Mouse (Mus musculus) limb, embryonic 11.5 days (tissue): ENCODE measurements around the gene Tgfb1. TPM values are rescaled to one million over a fixed set of nuclear protein-coding genes. Genes with fewer than 3 reads are reported as not detected.
A peak's percentile ranks its signal among the peaks of the same experiment; 100 is the strongest.

Experiments used
- ATAC-seq: fragments of 200-750 bp; cut with Nextera tagmentation; 2 replicates; pipeline ENCODE4 v1.8.0; 2017; ENCODE audit warnings: low read depth; ENCODE audit not compliant: insufficient number of reproducible peaks, low FRiP score, low TSS enrichment
- DNase-seq: peaks from one replicate; pipeline ENCODE4 v3.0.0-alpha.2; 2015; ENCODE audit warnings: low spot score
- H3K27ac ChIP-seq: fragments of 300-500 bp; sonication (generic); replicated peaks from 2 replicates; pipeline ENCODE4 v1.5.1; 2014; ENCODE audit warnings: low read depth, mild to moderate bottlenecking, low read length
- H3K27me3 ChIP-seq: fragments of 300-500 bp; sonication (generic); 2 replicates; pipeline ENCODE4 v1.6.1; 2014; ENCODE audit warnings: mild to moderate bottlenecking, low read length, mixed read lengths; ENCODE audit not compliant: control insufficient read depth, insufficient read depth
- H3K36me3 ChIP-seq: fragments of 300-500 bp; sonication (generic); 2 replicates; pipeline ENCODE4 v1.6.1; 2014; ENCODE audit warnings: mild to moderate bottlenecking, low read length, moderate library complexity, mixed read lengths; ENCODE audit not compliant: control insufficient read depth, insufficient read depth
- H3K4me1 ChIP-seq: fragments of 300-500 bp; sonication (generic); 2 replicates; pipeline ENCODE4 v1.6.1; 2014; ENCODE audit warnings: low read length, mixed read lengths; ENCODE audit not compliant: control insufficient read depth, insufficient read depth
- H3K4me2 ChIP-seq: fragments of 300-500 bp; sonication (generic); 2 replicates; pipeline ENCODE4 v1.6.1; 2014; ENCODE audit warnings: low read depth, mild to moderate bottlenecking, moderate library complexity; ENCODE audit not compliant: severe bottlenecking
- H3K4me3 ChIP-seq: fragments of 300-500 bp; sonication (generic); 2 replicates; pipeline ENCODE4 v1.5.1; 2014; ENCODE audit warnings: low read depth, low read length
- H3K9ac ChIP-seq: fragments of 300-500 bp; sonication (generic); 2 replicates; pipeline ENCODE4 v1.6.1; 2014; ENCODE audit warnings: mild to moderate bottlenecking, low read length
- H3K9me3 ChIP-seq: fragments of 300-500 bp; sonication (generic); 2 replicates; pipeline ENCODE4 v1.6.1; 2016; ENCODE audit warnings: low read length; ENCODE audit not compliant: control insufficient read depth
- WGBS: fragments of 180-500 bp; shearing (Covaris S2); extraction: QIAGEN DNeasy Blood & Tissue Kit; methylation state at CpG from one replicate; pipeline ENCODE4 v1.1.7; 2014; 5-methylcytosine and 5-hydroxymethylcytosine counted together
- polyA plus RNA-seq: library from polyadenylated mRNA; unstranded; fragments of >200 nt; fragmentation: Nextera tagmentation; extraction: Ambion mirVana; gene quantifications from 2 replicates; pipeline ENCODE4 v1.2.1, GENCODE M21; 2014

The Tgfb1 gene
- polyA plus RNA-seq, 1 experiment from 2014 or later, result 1.6 TPM

DNA sequence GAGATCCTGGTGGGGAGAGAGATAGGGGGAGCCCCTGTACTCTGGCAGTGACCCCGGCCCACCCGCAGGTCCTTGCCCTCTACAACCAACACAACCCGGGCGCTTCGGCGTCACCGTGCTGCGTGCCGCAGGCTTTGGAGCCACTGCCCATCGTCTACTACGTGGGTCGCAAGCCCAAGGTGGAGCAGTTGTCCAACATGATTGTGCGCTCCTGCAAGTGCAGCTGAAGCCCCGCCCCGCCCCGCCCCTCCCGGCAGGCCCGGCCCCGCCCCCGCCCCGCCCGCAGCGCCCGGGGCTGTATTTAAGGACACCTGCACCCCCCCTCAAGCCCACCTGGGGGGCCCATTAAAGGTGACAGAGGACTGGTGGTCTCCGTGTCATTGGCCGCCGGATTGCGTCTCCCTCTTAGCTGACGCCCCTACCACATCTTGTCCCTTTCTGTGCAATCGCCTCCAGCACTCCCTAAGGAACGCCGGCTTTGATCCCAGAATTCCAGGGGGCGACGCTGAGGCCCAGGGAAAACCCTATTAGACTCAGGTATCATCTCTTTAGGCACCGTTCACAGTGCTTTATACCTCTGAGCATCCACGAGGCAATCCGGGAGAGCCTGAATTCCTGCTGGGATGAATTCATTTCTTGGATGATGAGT, 18.0 kb downstream of the Tgfb1 start:
- WGBS, result 3% methylated on average over 32 of the region's 37 CpGs
- no peak overlapping the region for H3K9ac ChIP-seq

DNA sequence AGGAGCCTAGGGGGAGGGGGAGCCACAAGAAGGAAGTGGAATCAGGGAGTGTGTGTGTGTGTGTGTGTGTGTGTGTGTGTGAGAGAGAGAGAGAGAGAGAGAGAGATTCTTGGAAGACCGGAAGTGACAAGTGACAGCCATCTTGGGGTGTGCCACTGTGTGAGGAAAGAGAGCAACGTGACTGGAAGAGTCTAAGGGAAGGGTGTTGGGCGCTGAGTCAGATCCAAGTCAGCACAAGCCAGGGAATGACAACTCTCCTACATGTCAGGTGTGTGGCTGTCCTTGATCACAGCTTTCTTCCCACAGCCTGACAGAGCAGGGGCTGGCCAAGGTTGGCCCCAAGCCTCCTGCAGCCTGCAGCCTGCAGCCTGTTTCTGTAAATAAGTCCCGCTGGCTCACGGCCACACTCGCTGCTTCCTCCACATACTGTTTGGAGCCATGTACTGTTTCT, 19.0 kb downstream of the Tgfb1 start:
- Histone ChIP-seq H3K9ac (no peak overlapping the region), H3K4me1 (peaks cover 25% of the 10 kb centered on the region), H3K9me3 (0 out of 2 replicates have a peak, but pooled peaks cover 3% of the 10 kb centered on the region), H3K27me3 (no peaks in the 10 kb centered on the region), H3K27ac (no peak overlapping the region), H3K4me3 (no peak overlapping the region), H3K4me2 (no peak overlapping the region), H3K36me3 (no peaks in the 10 kb centered on the region)
- ATAC-seq (no peak), DNase-seq (no peak)
- 72% methylated on average over 6 of the region's 6 CpGs for WGBS

More for the DNA sequence above, 18.0 kb downstream of the Tgfb1 start:
- no peaks in the 10 kb centered on the region for H3K27me3 ChIP-seq
- H3K4me3 ChIP-seq, result peak overlapping the region; percentile 24
- 0 out of 2 replicates have a peak, but pooled peaks cover 3% of the 10 kb centered on the region for H3K9me3 ChIP-seq
- H3K36me3 ChIP-seq, result no peaks in the 10 kb centered on the region
- no peak overlapping the region for H3K27ac ChIP-seq
- peak overlapping the region; percentile 50 for H3K4me2 ChIP-seq
- H3K4me1 ChIP-seq, result peaks cover 15% of the 10 kb centered on the region
- DNase-seq (peak; percentile 48), ATAC-seq (no peak)

DNA sequence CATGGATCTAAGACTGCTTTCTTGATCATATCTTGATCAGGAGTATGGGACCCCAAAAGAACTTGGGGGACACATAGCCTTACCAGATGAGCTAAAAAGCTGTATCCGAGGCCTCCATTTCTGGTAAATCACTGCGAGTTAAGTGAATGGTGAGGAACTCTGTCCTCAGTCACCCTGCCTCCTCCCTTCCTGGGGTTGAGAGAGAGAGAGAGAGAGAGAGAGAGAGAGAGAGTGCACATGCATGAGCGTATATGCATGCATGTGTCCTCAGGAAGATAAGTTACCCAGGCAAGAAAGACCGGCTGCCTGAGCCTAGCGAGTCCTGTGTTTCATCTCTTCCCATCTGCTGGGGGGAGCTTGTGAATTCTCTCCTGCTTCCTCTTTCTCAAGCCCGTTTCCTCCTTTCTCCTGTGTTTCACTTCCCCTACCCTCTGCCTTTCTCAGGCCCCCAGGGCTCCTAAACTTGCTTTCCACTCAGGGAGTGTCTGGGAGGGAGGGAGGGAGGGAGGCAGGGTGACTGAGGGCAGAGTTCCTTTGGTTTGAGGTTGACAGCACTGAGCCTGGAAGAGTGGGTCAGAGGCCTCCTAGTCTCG, 19.9 kb downstream of the Tgfb1 start:
- Histone ChIP-seq H3K4me2 (no peak overlapping the region), H3K27ac (no peak overlapping the region), H3K27me3 (no peaks in the 10 kb centered on the region), H3K9me3 (0 out of 2 replicates have a peak, but pooled peaks cover 3% of the 10 kb centered on the region), H3K9ac (no peak overlapping the region), H3K36me3 (no peaks in the 10 kb centered on the region), H3K4me1 (peaks cover 33% of the 10 kb centered on the region), H3K4me3 (no peak overlapping the region)
- WGBS, result 59% methylated on average over 7 of the region's 7 CpGs
- no peak for DNase-seq
- ATAC-seq, result no peak

DNA sequence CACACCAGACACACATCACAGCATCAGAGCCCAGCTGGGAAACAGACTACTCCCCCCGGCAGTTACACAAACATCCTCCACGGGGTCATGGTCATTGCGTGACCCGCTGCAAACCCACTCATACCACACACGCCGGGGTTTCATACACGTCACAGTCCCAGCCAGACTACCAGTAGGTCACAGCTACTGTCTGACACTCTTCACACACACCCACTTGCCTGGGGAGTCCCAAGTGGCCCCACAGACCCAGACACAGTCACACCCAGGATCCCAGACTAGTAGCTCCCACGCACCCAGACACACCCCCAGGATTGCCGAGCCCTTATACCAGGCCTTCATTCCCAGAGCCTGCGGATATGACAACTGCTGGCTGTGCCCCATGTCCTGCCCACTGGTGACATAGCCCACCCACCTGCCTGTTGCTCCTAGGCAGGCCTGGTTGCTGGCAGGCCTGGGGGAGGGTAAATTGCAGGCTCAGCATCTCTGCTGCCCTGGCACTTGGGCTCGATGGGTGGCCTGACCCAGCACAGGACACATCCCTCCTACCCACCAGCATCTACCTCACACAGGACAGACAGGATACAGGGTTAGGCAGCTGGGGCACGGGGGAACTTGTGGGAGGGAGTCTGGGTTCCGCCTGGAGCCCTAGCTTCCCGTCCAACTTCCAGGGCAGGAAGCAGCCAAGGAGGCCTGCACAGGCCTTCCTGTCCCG, 20.9 kb downstream of the Tgfb1 start:
- Histone ChIP-seq H3K27ac (no peak overlapping the region; the same call in 1 of the 2 replicates), H3K36me3 (no peaks in the 10 kb centered on the region; the same call in 1 of the 2 replicates), H3K27me3 (no peaks in the 10 kb centered on the region), H3K4me2 (no peak overlapping the region), H3K4me1 (peaks cover 43% of the 10 kb centered on the region), H3K9me3 (no peaks in the 10 kb centered on the region), H3K4me3 (no peak overlapping the region), H3K9ac (peak overlapping the region; percentile 40; the same call in 1 of the 2 replicates)
- ATAC-seq (no peak), DNase-seq (no peak)
- WGBS, result 63% methylated on average over 15 of the region's 15 CpGs

DNA sequence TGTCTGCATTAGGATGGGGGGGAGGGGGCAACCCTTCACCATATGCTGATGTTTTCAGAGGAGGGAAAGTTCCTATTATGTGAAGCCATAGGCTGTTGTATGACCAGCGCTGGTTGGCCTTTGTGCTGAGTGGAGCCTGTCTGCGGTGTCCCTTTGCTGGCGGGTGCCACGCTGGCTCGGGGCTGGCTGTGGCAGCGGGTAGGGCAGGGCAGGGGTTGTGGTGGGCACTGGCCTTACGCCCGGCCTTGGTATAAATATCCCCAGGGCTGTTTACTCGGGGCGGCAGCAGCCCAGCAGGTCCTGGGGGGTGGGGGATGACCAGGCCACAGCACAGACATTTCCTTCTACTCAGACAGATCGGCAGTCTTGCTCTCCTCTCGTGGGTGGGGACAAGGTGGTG, 23.2 kb downstream of the Tgfb1 start:
- Histone ChIP-seq H3K4me1 (peaks cover 40% of the 10 kb centered on the region), H3K4me3 (no peak overlapping the region)
- ATAC-seq, result no peak

DNA sequence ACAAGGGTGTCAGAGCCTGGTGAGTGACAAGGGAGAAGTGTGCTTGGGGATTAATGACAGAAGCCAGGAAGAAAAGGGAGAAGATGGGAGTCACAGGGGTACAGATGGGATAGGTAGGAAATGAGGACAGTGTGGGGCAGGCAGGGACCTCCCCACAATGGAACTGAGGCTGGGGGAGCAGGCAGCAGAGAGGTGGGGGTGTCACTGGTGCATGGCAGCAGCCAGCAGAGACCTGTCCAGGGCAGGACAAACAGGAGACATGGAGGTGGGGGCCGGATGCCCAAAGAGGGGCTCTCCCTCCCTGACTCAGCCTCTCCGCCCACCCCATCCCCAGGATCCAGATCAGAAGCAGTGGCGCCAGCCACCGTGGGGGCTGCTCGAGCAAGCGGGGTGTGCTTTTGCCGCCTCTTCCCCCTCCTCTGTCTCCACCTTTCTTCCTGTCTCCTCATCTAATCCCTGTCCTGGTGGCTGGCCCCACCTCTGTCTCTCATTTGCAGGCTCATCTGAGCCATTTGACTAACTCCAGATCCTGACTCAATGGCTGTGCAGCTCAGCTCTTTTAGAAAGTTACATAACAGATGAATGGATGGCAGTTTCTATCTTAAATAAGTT, 23.8 kb downstream of the Tgfb1 start:
- H3K27ac ChIP-seq, result peak overlapping the region; percentile 42; the same call in 1 of the 2 replicates
- H3K27me3 ChIP-seq, result no peaks in the 10 kb centered on the region
- 0% methylated on average over 6 of the region's 7 CpGs for whole genome bisulfite sequencing
- H3K36me3 ChIP-seq, result peaks cover 16% of the 10 kb centered on the region
- ATAC-seq, result no peak
- peak overlapping the region; percentile 43 for H3K9ac ChIP-seq
- H3K4me3 ChIP-seq, result no peak overlapping the region
- no peaks in the 10 kb centered on the region for H3K9me3 ChIP-seq
- peak overlapping the region; percentile 28; the same call in 1 of the 2 replicates for H3K4me2 ChIP-seq
- no peak for DNase-seq
- H3K4me1 ChIP-seq, result peaks cover 40% of the 10 kb centered on the region

More for the DNA sequence above, 23.2 kb downstream of the Tgfb1 start:
- DNase-seq, result peak; percentile 37
- Histone ChIP-seq H3K36me3 (peaks cover 9% of the 10 kb centered on the region), H3K4me2 (peak overlapping the region; percentile 28), H3K9me3 (no peaks in the 10 kb centered on the region), H3K27me3 (no peaks in the 10 kb centered on the region), H3K9ac (peak overlapping the region; percentile 43), H3K27ac (0 out of 2 replicates have a peak overlapping the region, but pooled peaks have one; percentile 12)
- WGBS, result 19% methylated on average over 12 of the region's 12 CpGs

DNA sequence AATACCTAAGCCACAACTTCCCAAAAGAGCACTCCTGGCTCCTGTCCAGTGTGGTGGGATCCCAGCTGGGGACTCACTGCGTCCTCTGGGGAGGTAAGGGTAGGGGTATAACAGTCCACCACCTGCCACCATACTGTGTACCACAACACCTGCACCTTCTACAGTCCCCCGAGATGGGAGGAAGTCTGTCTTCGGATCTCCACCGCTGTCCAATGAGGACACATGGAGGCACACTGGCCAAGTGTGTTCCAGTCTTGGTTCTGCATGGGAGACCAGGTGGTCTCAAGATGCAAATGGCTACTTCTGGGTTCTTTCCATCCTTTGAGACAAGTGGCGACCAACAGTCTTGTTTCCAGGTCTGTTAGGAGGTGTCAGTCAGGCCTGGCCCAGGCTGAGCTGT, 24.4 kb downstream of the Tgfb1 start:
- 51% methylated on average over 5 of the region's 5 CpGs for WGBS
- Histone ChIP-seq H3K27ac (peak overlapping the region; percentile 77), H3K36me3 (peaks cover 20% of the 10 kb centered on the region), H3K9ac (no peak overlapping the region), H3K4me3 (no peak overlapping the region), H3K4me2 (no peak overlapping the region), H3K27me3 (no peaks in the 10 kb centered on the region), H3K4me1 (peaks cover 40% of the 10 kb centered on the region), H3K9me3 (no peaks in the 10 kb centered on the region)
- ATAC-seq (0 out of 2 replicates have a peak, but pooled peaks have one; percentile 13), DNase-seq (no peak)

DNA sequence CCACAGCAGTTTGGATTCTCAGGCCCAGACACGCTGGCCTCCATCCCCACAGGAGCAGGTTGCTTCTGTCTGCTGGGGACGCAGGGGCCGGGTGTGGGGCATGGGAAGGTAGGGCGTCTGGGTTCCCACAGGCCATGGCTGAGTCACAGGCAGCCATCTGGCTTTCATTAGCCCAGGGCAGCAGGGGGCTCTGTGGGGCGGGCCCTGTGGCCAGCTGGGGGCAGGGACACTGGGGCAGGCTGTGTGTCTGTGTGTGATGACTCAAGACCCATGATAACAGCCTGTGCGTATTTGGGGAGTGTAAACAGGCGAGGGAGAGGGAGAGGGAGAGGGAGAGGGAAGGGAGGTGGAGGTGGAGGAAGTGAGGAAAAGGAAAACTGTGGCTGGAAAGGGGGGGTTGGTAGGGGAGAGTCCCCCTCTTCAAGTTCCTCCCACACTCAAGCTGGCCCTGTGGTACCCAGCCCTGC, 25.0 kb downstream of the Tgfb1 start:
- ATAC-seq (peak; percentile 69), DNase-seq (peak; percentile 76)
- 3% methylated on average over 7 of the region's 7 CpGs for WGBS
- Histone ChIP-seq H3K4me3 (no peak overlapping the region), H3K36me3 (peaks cover 21% of the 10 kb centered on the region), H3K27me3 (no peaks in the 10 kb centered on the region), H3K9me3 (no peaks in the 10 kb centered on the region), H3K27ac (peak overlapping the region; percentile 77), H3K9ac (peak overlapping the region; percentile 47; the same call in 1 of the 2 replicates), H3K4me2 (0 out of 2 replicates have a peak overlapping the region, but pooled peaks have one; percentile 7), H3K4me1 (peaks cover 40% of the 10 kb centered on the region)
